Mouse (Mus musculus) T-helper 17 cell (primary cell): ENCODE results near the gene Sycp3.

ENCODE experiments used
- in situ Hi-C, 2 experiments: fragments of 300-600 bp; cut with MboI, MseI; formaldehyde crosslinking; loops; 1 replicate in 1 of 2; 2 replicates in 1 of 2; pipeline ENCODE4 v1.15.1; 2025; ENCODE audit warnings: high pct_unique_total_duplicates in 2 of 2

The Sycp3 gene

DNA sequence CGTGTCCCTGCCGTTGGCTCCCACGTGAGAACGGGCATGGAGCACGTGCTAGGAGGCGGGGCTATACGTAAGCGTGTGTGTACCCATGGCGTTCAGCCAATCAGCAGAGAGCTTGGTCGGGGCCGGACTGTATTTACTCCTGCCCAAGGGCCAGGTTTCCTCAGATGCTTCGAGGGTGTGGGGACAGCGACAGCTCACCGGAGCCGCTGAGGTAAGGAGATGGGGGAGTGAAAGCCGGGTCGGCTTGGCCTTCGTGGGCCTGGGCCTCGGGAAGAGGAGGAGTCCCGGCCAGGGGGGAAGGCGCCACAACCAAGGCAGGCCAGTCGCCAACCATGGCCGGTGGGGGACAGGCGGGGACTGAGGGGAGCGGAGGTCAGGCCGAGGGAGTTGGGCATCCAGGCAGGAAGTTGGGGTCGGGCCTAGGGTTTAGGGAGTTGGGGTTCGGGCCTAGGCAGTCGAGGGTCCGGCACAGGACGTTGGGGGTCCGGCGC, at the start of gene Sycp3:
Gene Sycp3, plus strand, starts transcription at position 68 of the 491 bp plus-strand sequence.
- in situ Hi-C loops: no loop called here

DNA sequence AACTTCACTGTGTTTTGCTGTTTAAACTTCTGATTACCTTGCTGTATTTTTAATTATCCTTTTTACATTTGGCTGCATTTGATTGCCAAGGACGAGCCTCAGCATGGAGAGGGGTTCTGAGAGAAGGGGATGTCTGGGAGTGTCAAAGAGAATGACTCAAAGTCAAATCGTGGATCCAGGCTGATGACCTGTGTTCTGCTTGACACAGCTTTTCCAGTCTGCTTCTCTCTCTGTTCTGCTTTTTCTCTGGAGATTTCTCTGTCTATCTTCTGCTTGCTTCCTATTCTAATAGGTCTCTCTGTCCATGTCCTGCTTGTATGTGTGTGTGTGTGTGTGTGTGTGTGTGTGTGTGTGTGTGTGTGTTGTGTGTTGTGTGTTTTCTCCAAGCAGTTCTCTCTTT, 49.6 kb upstream of the Sycp3 start:
- in situ Hi-C loops: no loop called here

DNA sequence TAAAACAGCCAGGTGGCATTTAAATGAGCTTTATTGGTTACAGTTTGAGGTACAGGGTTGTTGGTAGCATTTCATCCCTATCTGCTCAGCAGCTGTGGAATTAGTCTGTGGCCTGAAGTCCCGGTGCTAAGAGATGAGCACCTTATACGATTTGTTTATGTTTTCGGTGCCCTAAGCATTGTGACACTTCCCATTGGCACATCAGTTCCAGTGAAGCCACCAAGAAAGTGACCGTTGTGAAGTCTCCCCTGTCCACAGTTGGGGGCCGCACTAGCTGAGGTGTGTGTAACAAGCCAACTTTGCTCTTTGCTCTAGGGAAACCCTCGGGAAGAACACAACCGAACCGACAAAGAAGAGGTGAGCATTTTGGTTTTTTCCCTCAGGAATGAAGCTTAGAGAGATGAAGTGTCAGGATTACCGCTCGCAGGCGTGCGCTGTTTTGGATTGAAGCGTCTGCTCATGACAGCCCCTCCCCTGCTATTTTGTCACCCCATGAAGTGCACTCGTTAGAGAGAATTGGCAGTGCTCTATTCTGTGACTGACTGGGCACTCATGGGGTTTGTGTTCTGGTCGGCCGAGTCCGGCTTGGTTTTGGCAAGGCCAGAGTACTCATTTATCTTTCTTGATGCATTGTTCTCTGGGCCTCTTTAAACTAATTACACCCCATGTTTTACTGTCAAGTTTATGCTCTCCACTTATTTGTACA, 46.9 kb upstream of the Sycp3 start:
- in situ Hi-C loops: no loop called here

DNA sequence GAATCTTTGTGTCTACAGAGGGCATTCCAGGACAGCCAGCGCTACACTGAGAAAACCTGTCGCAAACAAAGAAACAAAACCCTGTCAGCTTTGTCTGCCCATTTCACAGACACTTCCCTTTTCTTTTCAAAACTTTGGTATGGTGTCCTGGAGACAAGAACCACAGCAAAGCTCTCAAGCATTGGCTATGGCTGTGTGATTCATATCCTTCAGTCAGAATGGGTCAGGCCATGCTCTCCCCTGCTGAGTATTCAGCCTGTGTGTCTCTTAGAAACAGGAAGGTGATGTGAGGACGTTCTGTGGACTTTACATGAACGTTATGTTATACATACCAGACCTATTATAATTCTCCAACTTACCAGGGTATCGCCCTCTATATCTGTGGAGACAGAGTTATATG, 41.7 kb upstream of the Sycp3 start:
- in situ Hi-C loops: no loop called here

DNA sequence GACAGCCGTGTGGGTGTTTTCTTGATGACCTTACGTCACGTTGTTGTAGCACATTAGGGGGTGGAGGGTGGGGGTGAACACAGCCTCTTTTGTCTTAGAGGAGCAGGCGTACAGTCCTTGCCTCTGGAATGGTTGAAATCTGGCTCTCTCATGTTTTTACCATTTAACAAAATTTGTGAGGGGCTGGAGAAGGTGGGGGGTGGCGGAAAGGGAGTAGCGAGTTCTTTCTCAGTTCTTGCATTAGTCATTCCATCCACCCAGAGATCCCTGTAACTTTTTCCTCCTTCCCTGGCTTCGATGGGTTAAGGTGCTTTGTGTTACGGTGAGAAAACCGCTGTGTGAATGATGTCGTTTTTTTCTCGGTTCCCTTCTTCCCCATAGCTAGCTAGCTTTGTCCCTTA, 39.2 kb upstream of the Sycp3 start:
- in situ Hi-C loops: loop anchor here (5.0 to 10.0 kb wide), 3 partner anchors 43 to 312 kb away; partner anchors contain the start of genes Arl1 (in 1 of the 2), Chpt1 (in 1 of the 2), Dram1 (in 1 of the 2) and Gnptab (in 1 of the 2)

DNA sequence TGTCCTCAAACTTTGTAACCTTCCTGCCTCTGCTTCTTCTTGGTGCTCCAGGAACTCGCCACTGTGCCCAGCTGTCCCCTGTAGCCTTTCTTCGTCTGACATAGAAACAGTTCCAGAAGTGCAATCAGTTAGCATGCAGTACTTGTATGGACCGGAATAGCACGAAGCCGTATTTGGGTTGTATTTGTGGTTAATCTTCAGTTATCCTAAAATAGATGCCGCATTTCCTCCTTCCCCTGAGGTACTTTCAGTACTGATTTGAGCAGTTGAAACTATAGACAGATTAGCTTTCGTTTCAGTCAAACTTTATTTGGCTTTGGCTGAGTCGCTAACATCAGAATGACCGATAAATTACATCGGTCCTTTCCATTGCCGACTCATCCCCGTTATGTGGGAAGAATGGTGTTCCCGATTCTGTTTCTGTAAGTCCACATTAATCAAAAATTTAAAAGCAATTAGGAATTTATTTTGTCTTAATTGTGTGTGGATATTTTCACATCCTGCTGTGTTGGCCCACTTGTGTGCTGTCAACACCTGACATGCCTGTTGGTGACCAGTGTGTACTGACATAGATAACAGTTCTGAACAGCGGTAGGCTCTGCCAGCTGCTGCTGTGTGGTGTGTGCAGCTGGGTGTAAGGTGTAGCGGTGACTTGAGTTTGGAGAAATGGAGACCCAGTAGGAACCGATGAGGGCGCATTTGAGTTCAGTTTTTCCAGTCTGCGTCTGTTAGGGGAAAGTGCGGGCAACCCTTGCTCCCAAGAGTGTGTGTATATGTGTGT, 38.5 kb upstream of the Sycp3 start:
- in situ Hi-C loops: loop anchor here (5.0 to 10.0 kb wide), 3 partner anchors 44 to 311 kb away; partner anchors contain the start of genes Arl1 (in 1 of the 2), Chpt1 (in 1 of the 2), Dram1 (in 1 of the 2) and Gnptab (in 1 of the 2)

DNA sequence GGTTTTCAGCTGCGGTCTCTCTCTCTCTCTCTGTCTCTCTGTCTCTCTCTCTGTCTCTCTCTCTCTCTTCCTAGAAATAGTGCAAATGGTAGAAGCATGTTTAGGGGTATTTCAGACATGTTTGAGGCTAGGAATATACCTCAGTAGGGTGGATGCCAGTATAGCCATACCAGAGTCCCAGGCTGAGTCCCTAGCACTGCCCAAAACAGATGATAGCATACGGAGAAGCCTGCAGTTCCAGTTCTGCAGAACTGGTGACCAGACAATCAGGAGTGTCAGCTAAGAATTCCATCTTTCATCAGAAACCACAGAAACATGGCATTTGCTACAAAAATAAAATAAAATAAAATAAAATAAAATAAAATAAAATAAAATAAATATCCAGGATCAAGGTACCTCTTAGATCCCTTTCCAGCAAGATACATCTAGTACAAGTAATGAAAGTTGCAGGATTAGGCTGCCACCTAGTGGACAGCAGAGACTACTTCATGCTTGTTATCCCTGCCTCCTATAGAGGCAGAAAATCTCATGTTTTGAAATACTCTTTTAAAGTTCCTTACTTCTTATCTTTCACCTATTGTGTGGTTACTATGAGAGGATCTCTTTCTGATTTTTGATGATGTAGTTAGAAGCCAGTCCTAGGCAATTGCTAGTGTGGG, 33.1 kb upstream of the Sycp3 start:
- in situ Hi-C loops: loop anchor here in 1 of 2 experiments (5.0 to 10.0 kb wide), 2 partner anchors 49 to 79 kb away; partner anchors contain the start of genes Chpt1, Dram1 and Gnptab

DNA sequence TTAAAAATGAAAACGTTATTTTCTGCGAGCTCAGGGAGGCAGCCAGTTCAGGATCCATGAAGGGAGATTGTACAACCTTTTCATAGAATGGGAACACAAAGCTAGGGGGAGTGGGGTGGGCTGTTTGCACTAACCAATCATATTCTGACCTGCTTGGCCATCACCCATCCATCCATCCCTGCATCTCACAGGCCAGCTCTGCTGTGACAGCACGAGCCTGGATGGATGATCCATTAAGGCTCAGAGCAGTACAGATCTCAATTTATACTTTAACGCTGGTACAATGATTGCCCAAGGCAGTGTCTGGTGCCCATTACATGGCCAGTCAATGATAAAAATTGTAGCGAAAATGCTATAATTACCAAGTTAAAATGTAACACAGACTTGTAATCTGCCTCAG, 32.5 kb upstream of the Sycp3 start:
- in situ Hi-C loops: loop anchor here in 1 of 2 experiments (5.0 to 10.0 kb wide), 2 partner anchors 50 to 78 kb away; partner anchors contain the start of genes Chpt1, Dram1 and Gnptab

DNA sequence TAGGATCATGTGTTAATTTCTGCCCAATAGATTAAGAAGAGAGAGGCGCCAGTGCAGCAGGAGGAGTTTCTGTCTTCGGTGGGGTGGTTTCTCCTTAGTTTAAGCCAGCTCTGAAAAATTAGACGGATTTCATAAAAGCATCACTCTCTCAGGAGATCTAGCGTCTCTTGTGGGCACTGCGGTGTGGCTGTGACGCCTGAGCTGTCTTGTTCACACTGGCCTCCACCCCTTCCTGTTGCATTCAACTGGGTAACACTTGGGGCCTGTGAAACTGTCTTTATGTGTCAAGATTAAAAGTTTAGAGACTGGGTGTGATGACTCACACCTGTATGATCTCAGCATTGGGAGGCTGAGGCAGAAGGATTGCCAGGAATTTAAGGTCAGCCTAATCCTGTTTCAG, 31.4 kb upstream of the Sycp3 start:
- in situ Hi-C loops: loop anchor here in 1 of 2 experiments (5.0 to 10.0 kb wide), 2 partner anchors 51 to 77 kb away; partner anchors contain the start of genes Chpt1, Dram1 and Gnptab

DNA sequence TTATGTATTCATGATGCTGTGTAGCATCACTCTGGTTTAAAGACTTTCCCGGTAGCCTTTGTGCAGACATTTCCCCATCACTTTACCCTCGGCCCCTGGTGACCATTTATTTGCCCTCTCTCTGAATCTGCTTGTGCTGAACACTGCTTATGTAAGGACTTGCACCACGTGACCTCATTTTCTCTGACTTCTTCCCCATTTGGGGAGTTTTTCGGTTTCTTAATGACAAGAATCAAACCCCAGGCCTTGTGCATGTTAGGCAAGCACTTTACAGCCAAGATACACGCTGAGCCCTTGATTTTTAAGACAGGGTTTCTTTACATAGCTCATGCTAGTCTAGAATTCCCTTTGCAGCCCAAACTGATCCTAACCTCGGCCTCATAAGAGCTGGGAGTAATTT, 18.1 kb upstream of the Sycp3 start:
- in situ Hi-C loops: no loop called here

DNA sequence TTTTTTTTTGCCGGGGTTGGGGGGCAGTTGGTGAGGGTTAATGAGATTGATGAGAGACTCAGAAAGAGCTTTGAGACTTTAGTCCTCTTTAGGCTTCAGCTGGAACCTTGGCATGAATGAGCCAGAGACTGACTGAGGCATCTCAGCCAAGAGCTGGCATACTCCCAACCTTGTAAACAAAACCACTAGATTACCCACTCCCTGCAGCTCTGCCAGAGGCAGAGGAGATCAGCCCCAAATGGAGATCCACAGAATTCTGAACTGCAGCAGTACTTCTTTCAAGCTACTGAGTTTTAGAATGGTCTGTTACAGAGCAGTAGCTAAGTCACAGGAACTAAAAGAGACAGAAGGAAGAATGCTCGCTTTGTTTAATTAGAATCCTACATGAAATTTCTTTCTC, 8.1 kb upstream of the Sycp3 start:
- in situ Hi-C loops: no loop called here

DNA sequence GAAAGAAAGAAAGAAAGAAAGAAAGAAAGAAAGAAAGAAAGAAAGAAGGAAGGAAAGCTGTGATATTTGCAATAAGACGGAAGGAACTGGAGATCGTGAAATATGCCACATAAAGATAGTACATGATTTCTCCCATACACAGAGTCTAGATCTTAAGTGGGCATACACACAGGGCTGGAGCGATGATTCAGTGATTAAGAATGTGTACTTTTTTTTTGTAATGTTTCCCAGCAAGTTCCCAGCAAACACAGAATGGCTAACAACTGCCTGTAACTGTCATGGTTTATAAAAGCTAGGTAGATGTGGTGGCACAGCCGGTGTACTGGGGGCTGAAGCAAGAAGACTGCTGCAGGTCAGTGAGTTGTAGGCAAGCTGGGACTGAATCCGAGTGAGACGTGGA, 7.4 kb upstream of the Sycp3 start:
- in situ Hi-C loops: no loop called here

DNA sequence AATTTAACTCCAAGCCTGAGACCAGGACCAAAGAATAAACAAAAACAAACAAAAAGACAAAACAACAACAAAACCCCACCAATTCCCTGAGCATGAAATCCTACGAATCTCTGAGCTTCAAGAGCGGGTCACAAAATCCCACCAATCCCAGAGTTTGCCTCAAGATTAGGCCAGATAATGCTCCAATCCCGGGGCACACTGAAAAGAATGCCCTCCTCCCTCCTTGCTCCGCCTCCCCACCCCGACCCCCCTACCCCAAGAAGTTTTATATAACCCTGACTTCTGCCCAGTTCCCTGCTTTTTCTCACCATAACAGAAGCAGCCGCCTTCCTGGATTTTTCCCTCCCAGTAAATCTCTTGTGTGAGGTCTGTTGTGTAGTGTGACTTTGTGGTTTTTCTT, 1.6 kb upstream of the Sycp3 start:
- in situ Hi-C loops: no loop called here

DNA sequence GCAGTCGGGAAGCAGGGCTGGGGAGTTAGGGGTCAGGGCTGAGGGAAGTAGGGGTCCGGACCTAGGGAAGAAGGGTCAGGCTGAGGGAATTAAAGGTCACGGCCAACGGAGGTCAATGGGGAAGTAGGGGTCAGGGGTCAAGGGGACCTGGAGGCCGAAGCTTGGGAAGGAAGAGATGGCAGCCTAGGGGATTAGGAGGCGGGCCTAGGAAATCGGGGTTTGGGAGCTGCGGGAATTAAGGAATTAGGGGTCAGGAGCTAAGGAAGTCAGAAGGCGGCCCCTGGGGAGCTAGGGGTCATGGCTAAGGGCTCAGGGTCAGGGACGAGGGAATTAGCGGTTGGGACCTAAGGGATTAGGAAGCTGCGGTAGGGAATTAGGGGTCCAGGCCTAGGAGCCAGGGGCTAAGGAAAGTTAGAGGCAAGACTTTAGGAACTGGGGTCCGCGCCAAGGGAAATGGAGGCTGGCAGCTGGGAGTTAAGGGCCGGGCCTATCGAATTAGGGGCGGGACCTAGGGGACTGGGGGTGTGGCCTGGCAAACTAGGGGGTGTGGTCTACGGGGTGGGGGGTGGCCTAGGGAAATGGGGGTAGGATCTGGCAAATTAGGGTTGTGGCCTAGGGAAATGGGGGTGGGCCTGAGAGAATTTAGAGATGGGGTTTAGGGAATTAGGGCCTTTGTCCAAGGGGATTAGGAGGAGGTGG, 902 bp downstream of the Sycp3 start:
- in situ Hi-C loops: no loop called here

DNA sequence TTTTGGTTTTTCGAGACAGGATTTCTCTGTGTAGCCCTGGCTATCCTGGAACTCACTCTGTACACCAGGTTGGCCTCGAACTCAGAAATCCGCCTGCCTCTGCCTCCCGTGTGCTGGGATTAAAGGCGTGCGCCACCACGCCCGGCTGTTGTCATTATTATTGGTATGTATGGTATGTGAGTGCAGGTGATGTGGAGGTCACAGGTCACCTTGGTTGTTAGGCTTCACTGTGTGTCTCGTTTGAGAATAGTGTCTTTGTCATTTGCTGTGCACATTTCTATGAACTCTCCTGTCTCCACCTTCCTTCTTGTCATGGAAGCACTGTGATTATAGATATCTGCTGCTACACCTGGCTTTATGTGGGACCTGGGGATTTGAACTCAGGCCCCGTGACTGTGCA, 23.5 kb downstream of the Sycp3 start:
- in situ Hi-C loops: loop anchor here in 1 of 2 experiments (25.0 kb wide), 1 partner anchor 646 kb away; no protein-coding TSS in a partner anchor

DNA sequence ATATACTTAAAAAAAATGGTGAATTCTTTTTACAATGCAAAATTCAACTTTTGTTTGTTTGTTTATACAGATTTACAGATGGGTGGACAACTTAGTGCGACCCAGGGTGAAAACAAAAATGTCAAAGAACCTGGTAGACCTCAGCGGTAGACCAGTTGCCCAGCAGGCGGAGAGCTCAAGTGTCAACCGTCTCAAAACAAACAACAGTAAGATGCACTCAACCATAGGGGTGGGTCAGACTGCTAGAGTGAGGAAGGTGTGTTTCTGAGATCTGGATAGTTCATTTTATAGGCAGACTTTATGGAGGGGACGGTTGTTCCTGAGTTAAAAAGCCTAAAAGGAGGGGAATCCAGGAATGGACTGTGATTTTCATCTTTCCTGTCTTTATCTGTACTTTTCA, 29.3 kb downstream of the Sycp3 start:
- in situ Hi-C loops: loop anchor here in 1 of 2 experiments (25.0 kb wide), 1 partner anchor 651 kb away; no protein-coding TSS in a partner anchor

DNA sequence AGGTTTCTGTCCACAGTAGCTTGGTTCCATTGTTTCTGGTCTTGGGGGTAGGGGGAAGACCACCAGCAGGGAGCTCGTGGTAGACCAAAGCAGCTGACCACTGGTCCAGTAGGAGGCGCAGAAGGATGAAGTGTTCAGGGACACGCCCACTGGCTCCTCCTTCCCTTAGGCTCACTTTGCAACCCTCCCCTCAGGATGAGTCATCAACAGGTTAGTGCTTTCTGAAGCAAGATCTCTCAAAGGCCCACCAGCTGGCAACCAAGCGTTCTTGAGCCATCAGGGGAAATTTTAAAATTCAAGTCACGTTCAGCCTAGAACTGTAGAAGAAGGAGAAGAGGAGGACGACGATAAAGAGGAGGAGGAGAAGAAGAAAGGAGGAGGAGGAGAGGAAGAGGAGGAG, 32.3 kb downstream of the Sycp3 start:
- in situ Hi-C loops: loop anchor here in 1 of 2 experiments (10.0 to 25.0 kb wide), 2 partner anchors 117 to 654 kb away; partner anchors contain the start of genes Dram1 and Gnptab

DNA sequence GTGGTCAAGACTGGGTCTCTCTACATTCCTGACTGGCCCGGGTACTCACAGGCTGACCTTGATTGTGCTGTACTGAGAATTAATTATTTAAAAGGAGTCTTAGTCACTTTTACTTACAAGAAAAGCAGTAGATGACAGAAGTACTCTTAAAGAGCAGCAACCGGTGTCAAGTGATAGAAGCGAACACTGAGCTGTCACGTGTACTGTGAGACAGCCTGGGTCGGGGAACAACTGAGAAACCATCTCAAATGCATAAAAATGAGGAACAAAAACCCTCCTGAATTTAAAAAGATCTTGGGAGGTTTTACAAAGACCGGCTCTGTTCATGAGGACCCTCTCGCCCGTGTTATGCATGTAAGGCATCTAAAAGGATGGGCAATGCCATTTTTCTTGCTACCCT, 33.3 kb downstream of the Sycp3 start:
- in situ Hi-C loops: loop anchor here in 1 of 2 experiments (10.0 to 25.0 kb wide), 2 partner anchors 118 to 655 kb away; partner anchors contain the start of genes Dram1 and Gnptab

DNA sequence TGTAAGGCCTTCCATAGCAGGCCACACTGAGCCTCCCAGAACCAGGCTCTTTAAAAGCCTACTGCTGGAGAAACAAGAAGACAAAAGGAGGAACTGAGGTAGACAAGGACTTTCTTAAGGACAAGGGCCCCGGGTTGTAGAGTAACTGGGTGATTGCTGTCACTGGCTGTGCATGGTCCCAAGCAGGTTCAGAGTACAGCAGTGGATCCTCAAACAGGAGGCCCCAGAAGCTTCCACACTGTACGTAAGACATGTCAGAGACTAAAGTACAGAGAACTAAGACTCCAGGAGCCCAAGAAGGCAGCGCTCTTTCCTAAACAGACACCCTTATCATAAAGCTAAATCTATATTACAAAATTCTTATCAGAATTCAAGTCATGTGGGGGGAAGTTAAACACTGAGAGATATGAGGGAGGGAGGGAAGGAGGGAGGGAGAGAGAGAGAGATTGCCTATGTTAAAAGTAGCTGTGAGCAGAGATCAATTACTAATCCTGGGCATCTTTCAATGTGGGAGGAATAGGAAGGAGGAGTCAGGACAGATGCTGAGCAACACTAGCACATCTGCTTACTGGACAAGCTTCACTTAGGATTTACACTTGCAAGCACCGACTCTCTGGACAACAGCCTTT, 35.7 kb downstream of the Sycp3 start:
- in situ Hi-C loops: loop anchor here in 1 of 2 experiments (10.0 to 25.0 kb wide), 2 partner anchors 120 to 658 kb away; partner anchors contain the start of genes Dram1 and Gnptab
